Mouse (Mus musculus) urinary bladder, postnatal 36 days (tissue): ENCODE results near the gene Ric8b.

Experiments used
- DNase-seq, 2 experiments: peaks; one replicate each; pipeline ENCODE4 v3.0.0; 2022; ENCODE audit warnings: low spot score in 2 of 2, mixed read lengths in 1 of 2

The Ric8b gene

GRCm38 (mm10) chr10:84960380-84960930, 43.0 kb downstream of the Ric8b start:
- no peak for DNase-seq

GRCm38 (mm10) chr10:84963126-84963525, 45.7 kb downstream of the Ric8b start:
- no peak for DNase-seq

DNA sequence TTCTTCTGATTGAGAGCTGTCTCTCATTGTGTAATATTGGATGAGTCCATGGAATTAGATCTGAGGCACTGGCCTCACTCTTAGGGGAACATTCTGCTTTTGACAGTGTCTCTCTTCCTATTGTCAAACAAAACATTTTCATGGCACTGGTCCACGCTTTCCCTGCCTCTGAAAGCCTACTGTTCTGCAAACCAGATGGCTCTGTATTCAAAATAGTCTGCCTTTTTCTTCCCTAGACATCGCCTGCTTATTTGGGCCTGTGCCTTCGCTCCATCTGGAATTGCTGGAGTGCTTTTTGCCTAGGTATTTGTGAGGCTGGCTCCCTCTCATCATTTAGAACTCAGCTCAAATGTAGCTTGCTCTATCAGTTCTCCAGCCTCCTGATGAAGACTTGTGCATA, 46.3 kb downstream of the Ric8b start:
- no peak for DNase-seq

- DNase-seq, result no peak
Observed at GRCm38 (mm10) chr10:84966542-84966941, 49.1 kb downstream of the Ric8b start.

GRCm38 (mm10) chr10:84967645-84968044, 50.2 kb downstream of the Ric8b start:
- no peak for DNase-seq

- no peak for DNase-seq
Observed at GRCm38 (mm10) chr10:84968852-84969704, 51.7 kb downstream of the Ric8b start.

DNA sequence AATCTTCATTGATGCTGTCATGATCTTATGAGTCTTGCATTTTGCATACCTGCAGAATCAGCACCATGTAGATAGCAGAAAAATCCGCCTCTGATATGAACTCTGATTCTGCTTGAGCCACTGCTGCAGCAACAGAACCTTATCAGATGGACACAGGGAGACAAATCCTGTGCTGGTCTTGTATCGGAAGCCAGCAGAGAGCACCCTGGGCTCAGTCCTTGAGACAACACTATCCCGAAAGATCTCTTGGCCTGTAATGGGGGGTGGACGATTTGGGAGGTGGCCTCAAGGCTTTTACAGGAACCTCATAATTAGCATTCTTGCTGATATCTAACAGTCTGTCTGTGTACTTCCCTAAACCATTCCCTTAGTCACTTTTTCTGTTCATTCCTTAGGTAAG, 57.8 kb downstream of the Ric8b start:
- DNase-seq, result no peak

GRCm38 (mm10) chr10:84976588-84977351, 59.4 kb downstream of the Ric8b start:
- no peak for DNase-seq

GRCm38 (mm10) chr10:84980291-84980690, 62.9 kb downstream of the Ric8b start:
- DNase-seq, result no peak

- DNase-seq, result no peak
Observed at GRCm38 (mm10) chr10:84981441-84981840, 64.0 kb downstream of the Ric8b start.

DNA sequence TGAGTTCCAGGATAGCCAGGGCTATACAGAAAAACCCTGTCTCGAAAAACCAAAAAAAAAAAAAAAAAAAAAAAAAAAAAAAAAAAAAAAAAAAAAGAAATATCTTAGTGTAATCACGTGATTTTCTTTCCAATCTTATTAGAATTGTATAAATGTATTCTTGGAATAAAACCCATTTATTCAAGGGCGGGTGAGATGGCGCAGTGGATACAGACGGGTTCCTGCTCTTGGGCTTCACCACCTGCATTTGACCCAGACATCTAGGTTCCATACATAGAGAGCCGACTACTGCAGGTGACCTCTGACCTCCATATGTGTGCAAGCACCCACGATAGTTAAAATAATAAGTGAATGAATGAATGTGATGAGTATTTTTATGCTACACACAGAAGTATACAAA, 65.3 kb downstream of the Ric8b start:
- no peak for DNase-seq

GRCm38 (mm10) chr10:84985956-84986355, 68.5 kb downstream of the Ric8b start:
- no peak for DNase-seq

DNA sequence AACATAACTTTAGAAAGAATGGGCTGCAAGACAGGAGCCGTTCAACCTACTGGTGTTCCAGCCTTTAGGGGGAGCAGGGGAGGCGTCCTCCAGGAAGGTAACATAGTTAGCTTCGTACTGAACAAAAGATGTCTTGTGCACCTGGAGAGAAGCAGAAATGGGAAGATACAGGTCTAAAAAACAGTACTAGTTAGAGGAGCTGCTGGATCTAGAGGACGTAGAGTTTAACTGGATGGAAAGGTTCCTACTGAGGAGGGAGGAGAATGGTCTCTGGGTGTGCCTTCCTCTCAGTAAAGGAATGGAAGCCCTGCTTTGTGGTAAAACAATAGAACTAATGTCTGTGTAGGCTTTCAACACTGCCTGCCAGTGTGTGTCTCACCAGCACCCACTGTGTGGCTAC, 70.2 kb downstream of the Ric8b start:
- DNase-seq, result no peak

DNA sequence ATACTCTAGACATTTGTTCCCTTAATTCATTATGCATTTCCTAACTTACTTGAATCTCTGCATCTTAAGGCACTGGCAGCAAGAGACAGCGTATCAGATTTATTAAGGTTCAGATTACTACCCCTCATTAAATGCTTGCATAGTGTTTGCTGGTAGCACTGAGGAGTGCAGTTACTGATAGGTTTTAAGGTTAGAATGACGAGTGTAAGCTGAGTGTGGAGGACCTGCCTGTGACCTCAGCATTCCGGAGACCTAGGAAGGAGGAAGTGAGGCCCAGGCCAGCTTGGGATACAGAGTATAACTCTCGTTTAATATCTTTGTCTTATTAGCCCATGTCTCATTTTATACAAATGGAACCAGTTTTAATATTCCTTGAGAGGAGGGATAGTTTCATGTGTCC, 71.2 kb downstream of the Ric8b start:
- DNase-seq, result no peak

- DNase-seq, result no peak
Observed at GRCm38 (mm10) chr10:84994346-84994745, 76.9 kb downstream of the Ric8b start.

DNA sequence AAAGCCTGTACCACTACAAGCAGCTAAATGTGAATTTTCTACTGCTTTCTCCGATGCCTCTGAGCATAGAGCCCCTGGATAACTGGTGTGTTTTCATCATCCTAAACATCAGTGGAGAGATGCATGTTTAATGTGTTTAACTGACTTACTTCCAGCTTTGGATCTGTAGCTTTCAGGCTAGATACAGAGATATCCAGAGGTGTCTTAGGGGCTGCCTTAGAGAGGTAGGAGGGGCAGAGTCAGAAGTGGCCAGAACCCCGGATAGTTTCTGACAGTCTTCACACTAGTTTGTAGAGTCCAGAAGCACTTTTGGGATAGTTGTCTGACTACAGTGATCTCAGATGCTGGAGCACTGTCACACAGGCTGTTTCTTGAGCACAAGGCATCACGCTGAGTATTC, 77.6 kb downstream of the Ric8b start:
- DNase-seq, result no peak

DNA sequence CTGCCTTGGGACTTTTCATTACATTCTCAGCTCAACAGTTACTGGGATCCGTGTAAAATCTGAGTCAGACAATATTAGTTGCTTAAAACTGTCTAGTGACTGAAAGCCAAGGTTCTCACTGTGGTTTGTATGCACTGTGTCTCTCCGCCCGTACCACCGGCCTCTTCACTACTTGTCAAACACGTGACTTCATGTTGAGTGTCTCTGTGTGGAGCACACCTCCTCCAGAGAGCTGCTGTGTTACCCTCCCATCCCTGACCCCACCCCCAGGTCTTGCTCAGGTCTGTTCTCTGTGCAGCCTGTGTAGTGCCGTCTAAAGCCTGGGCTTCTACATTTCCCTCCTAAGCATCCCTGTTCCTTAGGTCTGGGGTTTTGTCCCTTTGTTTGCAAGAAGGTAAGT, 79.0 kb downstream of the Ric8b start:
- no peak for DNase-seq

DNA sequence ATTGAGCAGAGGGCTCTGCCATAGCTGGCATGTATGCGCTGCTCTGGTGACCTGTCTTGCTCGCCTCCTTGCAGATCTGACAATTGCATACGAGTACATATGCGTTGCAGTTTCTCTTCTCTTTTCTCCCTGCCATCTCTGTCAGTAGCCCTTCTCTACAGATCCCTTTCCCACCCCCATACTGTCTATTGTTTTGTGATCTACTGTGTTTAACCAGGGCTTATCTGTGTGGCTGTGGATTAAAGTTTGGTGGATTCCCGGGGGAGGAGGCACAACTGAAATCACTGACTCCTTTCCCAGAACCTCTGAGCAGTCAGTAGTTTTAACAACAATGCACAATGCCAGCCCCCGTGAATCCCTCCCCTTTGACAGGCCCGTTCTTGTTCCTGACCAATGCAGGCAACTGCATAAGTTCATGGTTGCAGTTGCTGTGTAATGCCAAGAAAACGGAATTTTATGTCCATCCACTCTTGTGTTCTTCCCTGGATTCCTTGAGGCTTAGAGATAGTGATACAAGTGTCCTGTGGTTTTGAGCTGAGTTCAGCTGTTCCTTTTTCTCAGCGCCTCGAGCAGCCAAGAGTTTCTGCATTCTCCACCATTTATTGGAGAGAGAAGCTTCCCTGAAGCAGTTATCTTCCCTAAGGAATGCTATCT, 80.3 kb downstream of the Ric8b start:
- DNase-seq, result no peak

DNA sequence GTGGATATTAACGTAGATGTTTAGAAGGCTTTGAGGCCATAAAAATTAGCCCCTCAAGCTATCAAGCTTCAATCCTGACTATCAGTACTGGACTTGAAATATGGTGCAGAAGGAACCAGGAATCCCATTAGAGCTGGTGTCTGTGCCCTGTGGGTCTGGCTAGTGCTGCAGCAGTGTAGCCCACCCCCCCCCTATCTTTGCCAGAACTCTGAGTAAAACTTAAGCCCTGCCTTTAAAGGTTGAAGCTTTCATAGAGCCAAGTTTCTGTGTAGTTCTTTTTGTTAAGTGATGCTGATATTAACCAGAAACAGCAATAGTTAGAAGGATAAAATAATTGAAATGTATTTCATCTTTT, 80.8 kb downstream of the Ric8b start:
- no peak for DNase-seq

DNA sequence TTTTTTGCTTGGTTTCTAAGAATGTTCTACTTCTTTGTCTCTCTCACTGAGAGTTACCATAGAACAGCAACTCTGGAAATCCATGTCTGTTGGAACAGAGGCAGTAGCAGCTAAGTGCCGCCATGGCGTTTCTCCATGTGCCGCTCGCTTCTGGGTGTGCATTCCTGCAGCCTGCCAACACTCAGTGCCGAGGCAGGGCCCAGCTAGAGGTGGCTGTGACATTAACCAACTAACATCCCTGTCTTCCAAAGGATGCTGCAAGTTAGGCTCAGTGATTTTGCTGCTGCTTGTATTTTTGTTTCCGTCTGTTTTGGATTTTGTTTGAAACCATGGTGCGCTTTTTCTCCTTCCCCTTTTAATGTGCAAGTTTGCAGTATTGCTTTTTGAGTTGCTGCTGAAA, 84.5 kb downstream of the Ric8b start:
- no peak for DNase-seq

- no peak for DNase-seq
Observed at GRCm38 (mm10) chr10:85003190-85004026, 86.0 kb downstream of the Ric8b start.
